Mouse (Mus musculus) hindbrain, embryonic 10.5 days (tissue): ENCODE data around the gene Nop2. TPM values are rescaled to one million over a fixed set of nuclear protein-coding genes. Genes with fewer than 3 reads are reported as not detected.

Experiments used
- DNase-seq: peaks from one replicate; pipeline ENCODE4 v3.0.0-alpha.2; 2017; ENCODE audit warnings: low spot score
- H3K27ac ChIP-seq: fragments of 300-500 bp; sonication (generic); 2 replicates; pipeline ENCODE4 v1.5.1; 2016; ENCODE audit warnings: mild to moderate bottlenecking, moderate library complexity
- H3K27me3 ChIP-seq: fragments of 300-500 bp; sonication (generic); 2 replicates; pipeline ENCODE4 v1.6.1; 2016; ENCODE audit warnings: mild to moderate bottlenecking; ENCODE audit not compliant: poor library complexity, insufficient read depth, severe bottlenecking
- H3K36me3 ChIP-seq: fragments of 300-500 bp; sonication (generic); 2 replicates; pipeline ENCODE4 v1.6.1; 2016; ENCODE audit warnings: mild to moderate bottlenecking, moderate library complexity
- H3K4me1 ChIP-seq: fragments of 300-500 bp; sonication (generic); replicated peaks from 2 replicates; pipeline ENCODE4 v1.6.1; 2016; ENCODE audit warnings: mild to moderate bottlenecking
- H3K4me3 ChIP-seq: fragments of 300-500 bp; sonication (generic); 2 replicates; pipeline ENCODE4 v1.5.1; 2016; ENCODE audit warnings: mild to moderate bottlenecking, moderate library complexity
- H3K9me3 ChIP-seq: fragments of 300-500 bp; sonication (generic); 2 replicates; pipeline ENCODE4 v1.6.1; 2016; ENCODE audit warnings: mild to moderate bottlenecking, moderate library complexity
- WGBS: fragments of 180-500 bp; shearing (Covaris S2); methylation state at CpG from one replicate; pipeline ENCODE4 v1.1.7; 2016; 5-methylcytosine and 5-hydroxymethylcytosine counted together
- polyA plus RNA-seq: library from polyadenylated mRNA; unstranded; fragments of >200 nt; fragmentation: Nextera tagmentation; extraction: Ambion mirVana; gene quantifications from 2 replicates; pipeline ENCODE4 v1.2.1, GENCODE M21; 2016

Gene Nop2
- polyA plus RNA-seq, 1 experiment from 2014 or later, result 67.6 TPM

- H3K4me1 ChIP-seq, result peaks cover 63% of the 10 kb centered on the region
- peak overlapping the region; percentile 100 for H3K4me3 ChIP-seq
- H3K27ac ChIP-seq, result peak overlapping the region; percentile 98
- no peaks in the 10 kb centered on the region for H3K27me3 ChIP-seq
- H3K36me3 ChIP-seq, result peaks cover 46% of the 10 kb centered on the region
- peak; percentile 71 for DNase-seq
- under 1% methylated on average over 44 of the region's 44 CpGs for WGBS
- no peaks in the 10 kb centered on the region for H3K9me3 ChIP-seq
These were observed 34.9 kb upstream of the Nop2 start for GRCm38 (mm10) chr6:125096597-125097345.

GRCm38 (mm10) chr6:125097346-125097689 lies 34.4 kb upstream of the Nop2 start:
- Histone ChIP-seq H3K27me3 (no peaks in the 10 kb centered on the region), H3K27ac (peak overlapping the region; percentile 98), H3K9me3 (no peaks in the 10 kb centered on the region), H3K4me1 (peaks cover 63% of the 10 kb centered on the region), H3K36me3 (peaks cover 51% of the 10 kb centered on the region), H3K4me3 (peak overlapping the region; percentile 100)
- no peak for DNase-seq
- WGBS, result 3% methylated on average over 12 of the region's 12 CpGs

- H3K36me3 ChIP-seq, result peaks cover 57% of the 10 kb centered on the region
- DNase-seq, result no peak
- H3K27me3 ChIP-seq, result no peaks in the 10 kb centered on the region
- H3K4me3 ChIP-seq, result peak overlapping the region; percentile 100
- H3K4me1 ChIP-seq, result peaks cover 63% of the 10 kb centered on the region
- no peaks in the 10 kb centered on the region for H3K9me3 ChIP-seq
- peak overlapping the region; percentile 98 for H3K27ac ChIP-seq
- WGBS, result 66% methylated on average over 8 of the region's 8 CpGs
These were observed 33.8 kb upstream of the Nop2 start for GRCm38 (mm10) chr6:125097951-125098350.

- Histone ChIP-seq H3K9me3 (no peaks in the 10 kb centered on the region), H3K27me3 (no peaks in the 10 kb centered on the region), H3K36me3 (peaks cover 63% of the 10 kb centered on the region), H3K4me1 (peaks cover 63% of the 10 kb centered on the region), H3K27ac (peak overlapping the region; percentile 98), H3K4me3 (peak overlapping the region; percentile 100)
- WGBS, result 62% methylated on average over 3 of the region's 3 CpGs
- no peak for DNase-seq
These were observed 33.2 kb upstream of the Nop2 start for GRCm38 (mm10) chr6:125098513-125098912.

GRCm38 (mm10) chr6:125099421-125099971 lies 32.2 kb upstream of the Nop2 start:
- H3K4me3 ChIP-seq, result peak overlapping the region; percentile 100
- DNase-seq, result peak; percentile 38
- no peaks in the 10 kb centered on the region for H3K27me3 ChIP-seq
- no peaks in the 10 kb centered on the region for H3K9me3 ChIP-seq
- H3K4me1 ChIP-seq, result peaks cover 63% of the 10 kb centered on the region
- WGBS, result 46% methylated on average over 5 of the region's 5 CpGs
- H3K27ac ChIP-seq, result peak overlapping the region; percentile 98
- peaks cover 73% of the 10 kb centered on the region for H3K36me3 ChIP-seq

- DNase-seq, result no peak
- H3K9me3 ChIP-seq, result no peaks in the 10 kb centered on the region
- WGBS, result 71% methylated on average over 9 of the region's 9 CpGs
- no peak overlapping the region for H3K27ac ChIP-seq
- H3K4me3 ChIP-seq, result 0 out of 2 replicates have a peak overlapping the region, but pooled peaks have one; percentile 9
- H3K36me3 ChIP-seq, result peaks cover 92% of the 10 kb centered on the region
- peaks cover 49% of the 10 kb centered on the region for H3K4me1 ChIP-seq
- H3K27me3 ChIP-seq, result no peaks in the 10 kb centered on the region
These were observed 30.3 kb upstream of the Nop2 start for GRCm38 (mm10) chr6:125101444-125101843.

- Histone ChIP-seq H3K36me3 (peaks cover 100% of the 10 kb centered on the region), H3K9me3 (peaks cover 10% of the 10 kb centered on the region; the same call in 1 of the 2 replicates), H3K27me3 (no peaks in the 10 kb centered on the region), H3K27ac (no peak overlapping the region), H3K4me3 (no peak overlapping the region), H3K4me1 (peaks cover 22% of the 10 kb centered on the region)
- no peak for DNase-seq
- WGBS, result 97% methylated on average over 4 of the region's 4 CpGs
These were observed 27.5 kb upstream of the Nop2 start for GRCm38 (mm10) chr6:125104223-125104622.

- H3K9me3 ChIP-seq, result peaks cover 10% of the 10 kb centered on the region; the same call in 1 of the 2 replicates
- WGBS, result 96% methylated on average over 2 of the region's 2 CpGs
These were observed 24.0 kb upstream of the Nop2 start for GRCm38 (mm10) chr6:125107705-125108104.

DNA sequence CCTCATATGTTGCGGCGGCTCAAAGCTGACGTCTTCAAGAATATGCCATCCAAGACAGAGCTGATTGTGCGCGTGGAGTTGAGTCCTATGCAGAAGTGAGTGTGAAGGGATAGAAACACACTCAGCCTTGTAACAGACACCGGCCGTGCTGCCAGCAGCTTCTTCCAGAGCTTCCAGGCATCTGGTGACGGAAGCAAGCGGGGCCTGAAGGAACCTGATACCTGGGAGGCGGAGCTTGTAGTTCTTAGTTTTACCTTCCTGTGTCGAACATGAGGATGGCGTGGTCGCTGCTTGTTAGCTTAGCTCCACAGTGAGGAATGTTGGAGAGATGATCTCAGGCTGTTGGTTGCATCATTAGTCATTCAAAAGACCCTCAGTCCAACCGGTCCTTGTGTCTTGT lies 22.3 kb upstream of the Nop2 start:
- no peaks in the 10 kb centered on the region for H3K4me1 ChIP-seq
- no peak overlapping the region for H3K27ac ChIP-seq
- peaks cover 10% of the 10 kb centered on the region; the same call in 1 of the 2 replicates for H3K9me3 ChIP-seq
- H3K4me3 ChIP-seq, result no peak overlapping the region
- WGBS, result 90% methylated on average over 14 of the region's 14 CpGs
- H3K36me3 ChIP-seq, result peaks cover 100% of the 10 kb centered on the region
- no peaks in the 10 kb centered on the region for H3K27me3 ChIP-seq
- no peak for DNase-seq

More at GRCm38 (mm10) chr6:125107705-125108104, 24.0 kb upstream of the Nop2 start:
- no peak for DNase-seq
- Histone ChIP-seq H3K4me3 (no peak overlapping the region), H3K27ac (no peak overlapping the region), H3K4me1 (no peaks in the 10 kb centered on the region), H3K36me3 (peaks cover 100% of the 10 kb centered on the region), H3K27me3 (no peaks in the 10 kb centered on the region)

DNA sequence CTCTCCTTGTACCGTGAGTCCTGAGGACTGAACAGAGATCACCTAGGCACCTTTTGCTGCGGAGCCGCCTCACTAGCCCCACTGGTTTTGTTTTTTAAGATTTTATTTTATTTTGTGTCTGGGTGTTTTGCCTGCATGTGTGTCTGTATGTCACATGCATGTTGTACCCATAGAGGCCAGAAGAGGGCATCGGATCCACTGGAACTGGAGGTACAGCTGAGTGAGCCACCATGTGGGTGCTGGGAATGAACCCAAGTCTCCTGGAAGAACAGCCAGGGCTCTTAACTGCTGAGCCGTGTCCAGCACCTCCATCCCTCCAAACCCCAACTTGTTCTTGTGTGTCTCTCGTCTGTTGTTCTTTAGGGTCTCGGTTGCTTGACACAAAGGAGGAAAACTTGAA lies 20.8 kb upstream of the Nop2 start:
- Histone ChIP-seq H3K4me1 (no peaks in the 10 kb centered on the region), H3K27ac (no peak overlapping the region), H3K4me3 (no peak overlapping the region), H3K27me3 (no peaks in the 10 kb centered on the region), H3K36me3 (peaks cover 100% of the 10 kb centered on the region), H3K9me3 (peaks cover 10% of the 10 kb centered on the region; the same call in 1 of the 2 replicates)
- DNase-seq, result peak; percentile 61
- 91% methylated on average over 7 of the region's 7 CpGs for WGBS

DNA sequence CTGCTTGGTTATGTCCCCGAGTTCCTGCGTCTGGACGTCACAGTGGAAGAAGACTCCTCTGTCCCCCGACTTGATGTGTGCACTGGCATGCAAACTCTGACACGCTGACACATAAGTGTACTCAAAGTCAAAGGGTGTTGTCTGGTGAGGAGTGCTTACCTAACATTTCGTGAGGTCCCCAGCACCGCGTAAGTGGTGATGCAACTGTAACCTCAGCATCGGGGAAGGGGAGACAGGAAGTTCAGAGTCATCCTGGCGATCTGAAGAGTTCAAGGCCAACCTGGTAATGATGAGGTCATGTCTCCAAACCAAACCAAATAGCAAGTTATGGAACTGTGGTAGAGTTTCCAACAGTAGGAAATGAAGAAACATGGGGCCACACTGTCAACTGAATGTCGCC lies 19.2 kb upstream of the Nop2 start:
- no peaks in the 10 kb centered on the region for H3K27me3 ChIP-seq
- H3K27ac ChIP-seq, result no peak overlapping the region
- no peaks in the 10 kb centered on the region for H3K4me1 ChIP-seq
- H3K36me3 ChIP-seq, result peaks cover 100% of the 10 kb centered on the region
- WGBS, result 95% methylated on average over 11 of the region's 11 CpGs
- peaks cover 2% of the 10 kb centered on the region; the same call in 1 of the 2 replicates for H3K9me3 ChIP-seq
- no peak overlapping the region for H3K4me3 ChIP-seq
- DNase-seq, result no peak

- no peaks in the 10 kb centered on the region for H3K4me1 ChIP-seq
- no peak overlapping the region for H3K27ac ChIP-seq
- no peaks in the 10 kb centered on the region for H3K9me3 ChIP-seq
- H3K4me3 ChIP-seq, result no peak overlapping the region
- 95% methylated on average over 8 of the region's 8 CpGs for WGBS
- no peak for DNase-seq
- no peaks in the 10 kb centered on the region for H3K27me3 ChIP-seq
- H3K36me3 ChIP-seq, result peaks cover 100% of the 10 kb centered on the region
These were observed 12.3 kb upstream of the Nop2 start for GRCm38 (mm10) chr6:125119387-125119786.

GRCm38 (mm10) chr6:125128724-125129123 lies 3.0 kb upstream of the Nop2 start:
- no peak for DNase-seq
- H3K4me3 ChIP-seq, result no peak overlapping the region
- peaks cover 22% of the 10 kb centered on the region for H3K4me1 ChIP-seq
- no peaks in the 10 kb centered on the region for H3K27me3 ChIP-seq
- H3K9me3 ChIP-seq, result no peaks in the 10 kb centered on the region
- H3K27ac ChIP-seq, result no peak overlapping the region
- WGBS, result 91% methylated on average over 12 of the region's 12 CpGs
- peaks cover 78% of the 10 kb centered on the region for H3K36me3 ChIP-seq
